Mouse (Mus musculus) urinary bladder, adult 2 months (tissue): Measurements from ENCODE around the gene Acp4. TPM values are rescaled to one million over a fixed set of nuclear protein-coding genes. Genes with fewer than 3 reads are reported as not detected.
"Not testable (repeated sequence)": the region's sequence is repeated elsewhere in the genome, so short reads cannot be mapped to it uniquely, and the experiment has no call there.

Source experiments
- DNase-seq: peaks from one replicate; pipeline ENCODE4 v3.0.0; 2022; ENCODE audit warnings: low spot score
- polyA plus RNA-seq: library from polyadenylated mRNA; depleted of rRNA; stranded (reverse); fragments of >200 nt; gene quantifications from 2 replicates; pipeline ENCODE4 v1.2.3, GENCODE M21; 2012; rRNA removed

Acp4 gene
- not detected in 2 replicates for polyA plus RNA-seq

GRCm38 (mm10) chr7:44257278-44257677 is at the start of gene Acp4:
Gene Acp4 (minus strand): TSS chr7:44257378.
- no peak for DNase-seq

- DNase-seq = no peak
Measured at GRCm38 (mm10) chr7:44306516-44307240, 49.5 kb upstream of the Acp4 start, which contains the start of gene Clec11a. Gene Clec11a (minus strand): TSS chr7:44306902.

- DNase-seq = no peak
Measured at GRCm38 (mm10) chr7:44305686-44306085, 48.5 kb upstream of the Acp4 start.

GRCm38 (mm10) chr7:44304775-44305641 is 47.8 kb upstream of the Acp4 start:
- DNase-seq = peak; percentile 96

- DNase-seq = no peak
Measured at GRCm38 (mm10) chr7:44304463-44304774, 47.2 kb upstream of the Acp4 start.

- DNase-seq = no peak
Measured at GRCm38 (mm10) chr7:44303346-44304340, 46.5 kb upstream of the Acp4 start.

- DNase-seq = not testable (repeated sequence)
Measured at GRCm38 (mm10) chr7:44297501-44297900, 40.3 kb upstream of the Acp4 start.

GRCm38 (mm10) chr7:44291418-44291817 is 34.2 kb upstream of the Acp4 start:
- no peak for DNase-seq

GRCm38 (mm10) chr7:44290986-44291385 is 33.8 kb upstream of the Acp4 start:
- no peak for DNase-seq

GRCm38 (mm10) chr7:44287760-44288159 is 30.6 kb upstream of the Acp4 start:
- no peak for DNase-seq

- no peak for DNase-seq
Measured at GRCm38 (mm10) chr7:44281586-44281985, 24.4 kb upstream of the Acp4 start.

GRCm38 (mm10) chr7:44280959-44281358 is 23.8 kb upstream of the Acp4 start:
- DNase-seq = no peak

GRCm38 (mm10) chr7:44277250-44277622 is 20.1 kb upstream of the Acp4 start:
- DNase-seq = no peak

- DNase-seq = no peak
Measured at GRCm38 (mm10) chr7:44276461-44277249, 19.5 kb upstream of the Acp4 start.

GRCm38 (mm10) chr7:44275546-44275945 is 18.4 kb upstream of the Acp4 start:
- DNase-seq = no peak

- DNase-seq = no peak
Measured at GRCm38 (mm10) chr7:44274096-44274495, 16.9 kb upstream of the Acp4 start.

GRCm38 (mm10) chr7:44273446-44273845 is 16.3 kb upstream of the Acp4 start:
- no peak for DNase-seq

- DNase-seq = no peak
Measured at GRCm38 (mm10) chr7:44272546-44272945, 15.4 kb upstream of the Acp4 start.

GRCm38 (mm10) chr7:44271309-44271708 is 14.1 kb upstream of the Acp4 start:
- DNase-seq = no peak

GRCm38 (mm10) chr7:44269397-44269796 is 12.2 kb upstream of the Acp4 start:
- no peak for DNase-seq

GRCm38 (mm10) chr7:44268117-44268516 is 10.9 kb upstream of the Acp4 start:
- no peak for DNase-seq
